Mouse (Mus musculus) limb, embryonic 12.5 days (tissue): ENCODE measurements around the gene Grik1. TPM values are rescaled to one million over a fixed set of nuclear protein-coding genes. Genes with fewer than 3 reads are reported as not detected.

ENCODE experiments used
- ATAC-seq: fragments of 200-750 bp; cut with Nextera tagmentation; 2 replicates; pipeline ENCODE4 v1.8.0; 2017; ENCODE audit warnings: low read depth, moderate TSS enrichment; ENCODE audit not compliant: insufficient number of reproducible peaks, insufficient read depth, low FRiP score, low TSS enrichment
- H3K27ac ChIP-seq: fragments of 300-500 bp; sonication (generic); 2 replicates; pipeline ENCODE4 v1.5.1; 2016; ENCODE audit warnings: mild to moderate bottlenecking, moderate library complexity
- H3K27me3 ChIP-seq: fragments of 300-500 bp; sonication (generic); 2 replicates; pipeline ENCODE4 v1.6.1; 2016; ENCODE audit warnings: mild to moderate bottlenecking, moderate library complexity
- H3K36me3 ChIP-seq: fragments of 300-500 bp; sonication (generic); 2 replicates; pipeline ENCODE4 v1.6.1; 2016; ENCODE audit warnings: mild to moderate bottlenecking, moderate library complexity
- H3K4me1 ChIP-seq: fragments of 300-500 bp; sonication (generic); replicated peaks from 2 replicates; pipeline ENCODE4 v1.6.1; 2016
- H3K4me2 ChIP-seq: fragments of 300-500 bp; sonication (generic); 2 replicates; pipeline ENCODE4 v1.6.1; 2016; ENCODE audit warnings: mild to moderate bottlenecking, moderate library complexity
- H3K4me3 ChIP-seq: fragments of 300-500 bp; sonication (generic); replicated peaks from 2 replicates; pipeline ENCODE4 v1.5.1; 2016; ENCODE audit warnings: mild to moderate bottlenecking
- H3K9ac ChIP-seq: fragments of 300-500 bp; sonication (generic); replicated peaks from 2 replicates; pipeline ENCODE4 v1.6.1; 2016; ENCODE audit warnings: mild to moderate bottlenecking, moderate library complexity
- H3K9me3 ChIP-seq: fragments of 300-500 bp; sonication (generic); 2 replicates; pipeline ENCODE4 v1.6.1; 2016; ENCODE audit warnings: mild to moderate bottlenecking, moderate library complexity
- WGBS: fragments of 180-500 bp; shearing (Covaris S2); methylation state at CpG from one replicate; pipeline ENCODE4 v1.1.7; 2016; 5-methylcytosine and 5-hydroxymethylcytosine counted together
- polyA plus RNA-seq: library from polyadenylated mRNA; unstranded; fragments of >200 nt; fragmentation: Nextera tagmentation; extraction: Ambion mirVana; gene quantifications from 2 replicates; pipeline ENCODE4 v1.2.1, GENCODE M21; 2016

Gene Grik1
- polyA plus RNA-seq, 1 experiment from 2014 or later: 0.94 TPM

GRCm38 (mm10) chr16:88221932-88222331, 68.1 kb downstream of the Grik1 start:
- peaks cover 2% of the 10 kb centered on the region for H3K9me3 ChIP-seq
- H3K27me3 ChIP-seq: no peaks in the 10 kb centered on the region
- no peaks in the 10 kb centered on the region for H3K36me3 ChIP-seq
- no peak overlapping the region for H3K4me3 ChIP-seq
- no peak for ATAC-seq
- no peaks in the 10 kb centered on the region for H3K4me1 ChIP-seq
- H3K27ac ChIP-seq: no peak overlapping the region
- H3K9ac ChIP-seq: no peak overlapping the region
- H3K4me2 ChIP-seq: no peak overlapping the region
- 69% methylated on average over 3 of the region's 3 CpGs for WGBS

DNA sequence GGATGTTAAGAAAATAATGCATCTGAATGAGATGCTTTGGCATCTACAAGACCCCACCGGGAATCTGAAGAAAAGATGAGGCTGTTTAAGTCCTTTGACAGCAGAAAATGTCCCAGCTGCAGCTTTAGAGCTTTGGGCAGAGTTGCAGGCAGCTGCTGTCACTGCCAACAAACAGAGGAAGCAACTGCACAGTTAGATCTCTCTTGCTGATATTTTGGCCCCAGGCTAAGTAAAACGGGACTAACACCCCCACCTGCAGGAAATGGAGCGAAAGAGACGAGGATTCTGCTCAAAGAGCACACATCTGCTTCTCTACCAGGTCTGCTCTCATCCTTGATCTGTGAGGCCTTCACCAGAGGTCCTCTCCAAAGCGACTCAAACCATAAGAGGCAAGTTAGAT, 77.5 kb downstream of the Grik1 start:
- H3K27ac ChIP-seq: no peak overlapping the region
- no peak for ATAC-seq
- H3K36me3 ChIP-seq: no peaks in the 10 kb centered on the region
- H3K9me3 ChIP-seq: no peaks in the 10 kb centered on the region
- no peak overlapping the region for H3K4me3 ChIP-seq
- H3K4me1 ChIP-seq: no peaks in the 10 kb centered on the region
- no peak overlapping the region for H3K9ac ChIP-seq
- WGBS: 64% methylated on average over 5 of the region's 5 CpGs
- H3K4me2 ChIP-seq: no peak overlapping the region
- no peaks in the 10 kb centered on the region for H3K27me3 ChIP-seq

DNA sequence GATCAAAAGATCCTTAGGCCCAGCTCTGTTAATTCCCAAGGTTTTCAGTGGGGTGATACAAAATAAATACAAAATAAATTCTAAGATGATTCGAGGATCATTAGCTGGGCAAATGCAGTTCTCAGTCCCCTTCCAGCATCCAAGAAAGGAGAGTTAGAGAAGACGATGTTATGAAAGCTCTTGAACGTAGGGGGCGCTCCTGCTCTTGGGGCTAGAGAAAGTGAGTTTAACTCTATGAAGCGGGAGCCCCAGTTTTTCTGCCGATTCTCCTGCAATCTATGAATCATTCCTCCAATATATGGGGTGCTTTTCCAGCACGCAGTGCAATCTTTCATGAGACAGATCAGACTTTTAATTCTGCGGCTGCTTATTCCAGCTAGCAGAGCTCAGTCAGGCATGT, 78.2 kb downstream of the Grik1 start:
- no peak overlapping the region for H3K4me3 ChIP-seq
- 59% methylated on average over 8 of the region's 8 CpGs for WGBS

GRCm38 (mm10) chr16:88204400-88204799, 85.7 kb downstream of the Grik1 start:
- no peaks in the 10 kb centered on the region for H3K36me3 ChIP-seq

More for the DNA sequence above, 78.2 kb downstream of the Grik1 start:
- ATAC-seq: no peak
- H3K27ac ChIP-seq: no peak overlapping the region
- no peak overlapping the region for H3K4me2 ChIP-seq
- H3K9me3 ChIP-seq: no peaks in the 10 kb centered on the region
- H3K36me3 ChIP-seq: no peaks in the 10 kb centered on the region
- H3K9ac ChIP-seq: no peak overlapping the region
- H3K27me3 ChIP-seq: no peaks in the 10 kb centered on the region
- H3K4me1 ChIP-seq: no peaks in the 10 kb centered on the region

GRCm38 (mm10) chr16:88203985-88204384, 86.1 kb downstream of the Grik1 start:
- Histone ChIP-seq H3K27me3 (peaks cover 2% of the 10 kb centered on the region; the same call in 1 of the 2 replicates), H3K9me3 (no peaks in the 10 kb centered on the region), H3K4me3 (no peak overlapping the region), H3K27ac (no peak overlapping the region), H3K4me1 (no peaks in the 10 kb centered on the region), H3K9ac (no peak overlapping the region), H3K4me2 (no peak overlapping the region), H3K36me3 (no peaks in the 10 kb centered on the region)
- WGBS: 69% methylated on average over 6 of the region's 6 CpGs
- ATAC-seq: no peak

More at GRCm38 (mm10) chr16:88204400-88204799, 85.7 kb downstream of the Grik1 start:
- WGBS: 4% methylated on average over 5 of the region's 5 CpGs
- Histone ChIP-seq H3K27me3 (peaks cover 2% of the 10 kb centered on the region; the same call in 1 of the 2 replicates), H3K9ac (no peak overlapping the region), H3K4me1 (no peaks in the 10 kb centered on the region), H3K9me3 (no peaks in the 10 kb centered on the region), H3K4me2 (no peak overlapping the region), H3K4me3 (no peak overlapping the region), H3K27ac (no peak overlapping the region)
- no peak for ATAC-seq

- no peaks in the 10 kb centered on the region for H3K9me3 ChIP-seq
- no peaks in the 10 kb centered on the region for H3K27me3 ChIP-seq
- H3K4me1 ChIP-seq: no peaks in the 10 kb centered on the region
- H3K27ac ChIP-seq: no peak overlapping the region
- WGBS: 85% methylated on average over 6 of the region's 6 CpGs
- no peaks in the 10 kb centered on the region for H3K36me3 ChIP-seq
- H3K4me3 ChIP-seq: no peak overlapping the region
- H3K9ac ChIP-seq: no peak overlapping the region
- H3K4me2 ChIP-seq: no peak overlapping the region
- no peak for ATAC-seq
Observed at GRCm38 (mm10) chr16:88187433-88188037, 102.5 kb downstream of the Grik1 start.

DNA sequence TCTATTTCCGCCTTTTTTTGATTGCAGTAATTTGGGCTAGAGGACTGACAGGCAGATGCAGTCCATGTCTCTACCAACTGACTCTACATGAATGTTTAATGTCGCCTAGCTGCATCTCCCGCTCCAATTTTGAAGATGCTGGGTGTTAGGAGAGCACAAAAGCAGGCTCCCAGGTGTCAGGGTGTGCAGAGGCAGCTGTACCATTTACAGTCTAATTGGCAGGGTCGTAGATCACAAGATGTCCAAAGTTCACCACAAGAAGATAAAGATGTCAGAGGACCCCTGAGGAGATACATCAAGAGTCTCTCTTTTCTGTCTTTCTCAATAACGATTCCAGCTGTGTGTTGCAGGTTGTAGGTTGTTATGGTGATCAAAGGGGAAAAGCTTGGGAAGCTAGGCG, 111.3 kb downstream of the Grik1 start:
- H3K27me3 ChIP-seq: no peaks in the 10 kb centered on the region
- H3K27ac ChIP-seq: no peak overlapping the region
- no peak overlapping the region for H3K4me2 ChIP-seq
- H3K4me1 ChIP-seq: no peaks in the 10 kb centered on the region
- WGBS: 59% methylated on average over 6 of the region's 6 CpGs
- H3K9ac ChIP-seq: no peak overlapping the region
- no peaks in the 10 kb centered on the region for H3K36me3 ChIP-seq
- no peak for ATAC-seq
- H3K9me3 ChIP-seq: no peaks in the 10 kb centered on the region
- no peak overlapping the region for H3K4me3 ChIP-seq

DNA sequence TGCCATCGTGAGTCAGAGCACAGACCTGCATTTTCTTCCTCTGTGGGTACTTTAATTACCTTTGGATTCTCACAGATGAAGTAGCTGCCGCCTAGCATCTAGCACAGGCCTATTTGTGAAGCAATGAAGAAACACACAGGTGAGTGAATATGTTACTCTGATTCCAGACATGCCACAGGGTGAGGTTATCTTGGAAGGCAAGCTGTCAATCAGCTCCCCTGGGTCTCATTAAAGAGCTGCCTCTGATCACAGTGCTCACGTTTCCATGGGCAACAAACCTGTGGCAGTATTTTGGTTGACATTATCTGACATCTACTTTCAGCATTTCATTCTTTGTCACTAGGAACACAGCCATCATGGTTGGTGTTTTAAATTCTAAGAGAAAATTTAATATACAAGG, 112.7 kb downstream of the Grik1 start:
- WGBS: 60% methylated on average over 3 of the region's 3 CpGs
- no peaks in the 10 kb centered on the region for H3K36me3 ChIP-seq
- H3K4me1 ChIP-seq: no peaks in the 10 kb centered on the region
- H3K27ac ChIP-seq: no peak overlapping the region
- no peaks in the 10 kb centered on the region for H3K27me3 ChIP-seq
- no peak overlapping the region for H3K4me3 ChIP-seq
- no peak overlapping the region for H3K4me2 ChIP-seq
- no peaks in the 10 kb centered on the region for H3K9me3 ChIP-seq
- H3K9ac ChIP-seq: no peak overlapping the region
- no peak for ATAC-seq

DNA sequence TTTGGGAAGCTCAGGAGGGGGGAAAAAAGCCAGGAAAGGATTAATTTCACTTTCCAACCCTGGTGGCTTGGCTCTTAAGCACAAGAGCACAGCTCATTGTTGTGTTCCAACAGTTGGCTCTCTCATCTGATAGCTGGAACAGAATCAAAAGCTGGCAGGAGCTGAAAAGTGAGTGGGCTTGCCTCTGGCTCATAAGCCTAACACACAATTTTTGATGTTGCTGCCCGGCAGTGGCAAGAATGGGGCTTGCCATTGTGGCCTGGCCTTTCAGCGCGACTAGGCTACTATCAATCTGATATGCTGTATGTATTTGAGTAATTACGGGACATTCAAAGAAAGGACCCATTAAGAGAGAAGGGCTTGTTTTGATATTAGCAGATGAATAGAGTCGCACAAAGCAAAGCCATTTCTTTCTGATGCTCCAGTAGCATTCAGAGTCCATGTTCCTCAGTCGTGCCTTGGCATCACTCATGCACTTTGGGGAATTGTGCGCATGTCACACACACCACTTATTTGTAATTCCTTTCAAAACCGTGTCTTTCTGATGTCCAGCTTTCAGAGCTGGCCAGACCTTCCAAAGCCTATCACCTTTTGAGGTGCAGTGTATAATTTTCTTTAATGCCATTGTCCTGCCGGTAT, 115.9 kb downstream of the Grik1 start:
- H3K4me2 ChIP-seq: no peak overlapping the region
- H3K4me3 ChIP-seq: no peak overlapping the region
- WGBS: 89% methylated on average over 9 of the region's 9 CpGs
- H3K27ac ChIP-seq: no peak overlapping the region
- ATAC-seq: no peak
- H3K27me3 ChIP-seq: no peaks in the 10 kb centered on the region
- H3K9ac ChIP-seq: no peak overlapping the region
- no peaks in the 10 kb centered on the region for H3K9me3 ChIP-seq
- no peaks in the 10 kb centered on the region for H3K36me3 ChIP-seq
- no peaks in the 10 kb centered on the region for H3K4me1 ChIP-seq

DNA sequence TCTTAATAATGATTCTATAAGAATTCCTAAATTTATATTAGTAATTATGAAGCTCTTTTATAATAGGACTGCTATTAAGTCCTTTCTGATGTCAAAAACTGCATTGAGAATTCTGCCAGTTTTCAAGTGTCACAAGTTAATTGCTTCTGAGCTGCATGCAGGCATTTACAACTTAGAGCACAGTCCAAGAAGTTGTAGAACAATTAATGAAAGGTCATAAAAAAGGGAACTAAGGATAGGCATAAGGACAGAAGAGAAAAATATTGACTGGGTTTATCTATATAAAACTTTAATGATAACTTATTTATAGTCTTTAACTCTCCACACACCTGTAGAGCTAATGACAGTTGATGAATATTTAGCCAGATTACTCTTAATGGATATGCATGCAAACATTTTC, 123.5 kb downstream of the Grik1 start:
- no peak overlapping the region for H3K27ac ChIP-seq
- no peaks in the 10 kb centered on the region for H3K4me1 ChIP-seq
- H3K9ac ChIP-seq: no peak overlapping the region
- no peaks in the 10 kb centered on the region for H3K36me3 ChIP-seq
- no peak overlapping the region for H3K4me2 ChIP-seq
- no peak overlapping the region for H3K4me3 ChIP-seq
- ATAC-seq: no peak
- H3K27me3 ChIP-seq: no peaks in the 10 kb centered on the region
- H3K9me3 ChIP-seq: no peaks in the 10 kb centered on the region

GRCm38 (mm10) chr16:88142574-88142973, 147.5 kb downstream of the Grik1 start:
- H3K4me1 ChIP-seq: no peaks in the 10 kb centered on the region
- ATAC-seq: no peak
- no peaks in the 10 kb centered on the region for H3K27me3 ChIP-seq
- H3K36me3 ChIP-seq: no peaks in the 10 kb centered on the region
- no peak overlapping the region for H3K4me3 ChIP-seq
- WGBS: 61% methylated on average over 2 of the region's 2 CpGs
- no peak overlapping the region for H3K4me2 ChIP-seq
- no peak overlapping the region for H3K27ac ChIP-seq
- no peak overlapping the region for H3K9ac ChIP-seq
- H3K9me3 ChIP-seq: no peaks in the 10 kb centered on the region

DNA sequence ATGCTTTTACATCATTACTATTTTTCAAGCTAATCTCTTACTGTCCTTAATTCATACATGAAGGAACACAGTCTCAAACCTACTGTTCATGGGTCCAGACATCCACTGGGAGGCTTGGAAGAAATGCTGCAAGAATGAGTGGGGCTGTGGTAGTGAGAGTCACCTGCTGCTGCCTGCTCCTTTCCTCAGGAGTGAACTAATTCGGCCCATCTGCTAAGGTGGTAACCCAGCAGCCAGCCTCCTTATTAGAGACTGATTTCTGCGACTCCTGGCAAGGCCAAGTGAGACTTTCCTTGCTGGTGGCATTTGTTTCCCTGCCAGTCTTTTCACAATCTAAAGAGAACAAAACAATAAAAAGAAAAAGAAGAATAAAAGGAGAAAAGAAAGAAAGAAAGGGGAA, 147.9 kb downstream of the Grik1 start:
- no peak overlapping the region for H3K4me3 ChIP-seq
- H3K4me1 ChIP-seq: no peaks in the 10 kb centered on the region
- 45% methylated on average over 2 of the region's 2 CpGs for WGBS
- H3K27me3 ChIP-seq: no peaks in the 10 kb centered on the region
- no peaks in the 10 kb centered on the region for H3K9me3 ChIP-seq
- H3K27ac ChIP-seq: no peak overlapping the region
- no peak for ATAC-seq
- H3K36me3 ChIP-seq: no peaks in the 10 kb centered on the region
- H3K4me2 ChIP-seq: no peak overlapping the region
- H3K9ac ChIP-seq: no peak overlapping the region
